Mouse (Mus musculus) left cerebral cortex, adult 8-10 months (tissue): ENCODE results near the gene Fam205a2. TPM values are rescaled to one million over a fixed set of nuclear protein-coding genes. Genes with fewer than 3 reads are reported as not detected.
"Not testable (repeated sequence)": the region's sequence is repeated elsewhere in the genome, so short reads cannot be mapped to it uniquely, and the experiment has no call there.

Source experiments
- DNase-seq, 2 experiments: peaks; one replicate each; pipeline ENCODE4 v3.0.0; 2022; ENCODE audit warnings: low spot score in 2 of 2
- total RNA-seq, 4 experiments: library from RNA; stranded (reverse); gene quantifications; 2 replicates each; pipeline ENCODE4 v1.2.4; 2022

The Fam205a2 gene
- 1 to 10 TPM in 1 of 4 experiments, not detected in 3; 2.3 TPM for total RNA-seq

DNA sequence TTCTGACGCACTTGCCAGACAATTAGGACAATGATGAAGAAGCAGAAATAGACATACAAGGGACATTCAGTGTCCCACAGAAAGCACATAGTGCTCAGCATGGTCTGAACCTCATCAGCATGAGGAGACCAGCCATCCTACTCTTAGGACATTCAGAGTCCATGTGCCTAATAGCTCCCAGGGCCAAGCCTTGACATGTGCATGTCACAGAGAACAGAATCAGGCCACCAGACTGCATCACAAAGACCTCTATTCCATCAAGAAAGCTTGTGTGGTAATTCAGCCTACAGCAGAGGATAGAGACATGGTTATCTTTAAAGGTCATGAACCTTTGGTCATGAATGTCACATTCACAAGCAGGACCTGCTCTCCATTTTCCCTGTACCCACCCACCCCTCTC is at the start of gene Fam205a2:
Gene Fam205a2, minus strand, starts transcription at position 101 of the 400 bp plus-strand sequence.
- DNase-seq: not testable (repeated sequence)

Other genes starting within 250 kb of the Fam205a2 start
- not detected for gene Gm21953, start 233.9 kb downstream of the Fam205a2 start, total RNA-seq
- 1 to 10 TPM in 1 of 4 experiments, not detected in 3; 2.3 TPM for gene Fam205a3, start 209.8 kb downstream of the Fam205a2 start, total RNA-seq
- not detected for gene Gm21586, start 88.8 kb downstream of the Fam205a2 start, total RNA-seq
- gene Gm2163, start 61.4 kb downstream of the Fam205a2 start, total RNA-seq: 1 to 10 TPM; 4.9 to 8.7 (median 6.8) TPM
- not detected for gene Gm10591, start 84.0 kb upstream of the Fam205a2 start, total RNA-seq
- gene Gm2564, start 101.5 kb upstream of the Fam205a2 start, total RNA-seq: 10 to 100 TPM; 12.8 to 17.7 (median 15.2) TPM
- gene Ccl27b, start 127.1 kb upstream of the Fam205a2 start, total RNA-seq: 1 to 10 TPM; 2.5 to 5.8 (median 3.6) TPM
- under 1 TPM in 1 of 4 experiments, not detected in 3; 0.30 TPM for gene Il11ra2, start 133.7 kb upstream of the Fam205a2 start, total RNA-seq
- gene 4930578G10Rik, start 207.4 kb upstream of the Fam205a2 start, total RNA-seq: 1 to 10 TPM; 2.7 to 3.2 (median 2.9) TPM
- gene Ccl19, start 228.4 kb upstream of the Fam205a2 start, total RNA-seq: under 1 TPM in 1 of 4 experiments, not detected in 3; 0.84 TPM
- gene Ccl21a, start 245.8 kb upstream of the Fam205a2 start, total RNA-seq: not detected